Mouse (Mus musculus): Measurements from ENCODE around the gene Mis18a. TPM values are rescaled to one million over a fixed set of nuclear protein-coding genes. Genes with fewer than 3 reads are reported as not detected.

Mis18a gene
- polyA plus RNA-seq, 1 experiment: 33.2 TPM

GRCm38 (mm10) chr16:90687687-90688263, 39.4 kb downstream of the Mis18a start:
- H3K9ac ChIP-seq (ENCODE audit: low read depth, poor library complexity, severe bottlenecking): no peak overlapping the region
- no peak overlapping the region for H3K4me3 ChIP-seq (ENCODE audit: low read depth, low read length)
- H3K4me1 ChIP-seq (ENCODE audit: control insufficient read depth, insufficient read depth, low read length): no peaks in the 10 kb centered on the region
- H3K36me3 ChIP-seq (ENCODE audit: control insufficient read depth, insufficient read depth, low read length, poor library complexity, severe bottlenecking): no peaks in the 10 kb centered on the region
- no peak for TF ChIP-seq CTCF (IDR thresholded peaks at IDR 0.05; ENCODE audit: low read depth, low read length)
- TF ChIP-seq EP300 (IDR thresholded peaks at IDR 0.05; ENCODE audit: insufficient read depth, low read depth, low read length): no peak
- no peak for TF ChIP-seq POLR2A (IDR thresholded peaks at IDR 0.05; ENCODE audit: insufficient read depth, low read length)
- H3K9me3 ChIP-seq (replicated peaks; ENCODE audit: control insufficient read depth, insufficient read depth, low read length, poor library complexity, severe bottlenecking): no peaks in the 10 kb centered on the region
- no peak overlapping the region for H3K27ac ChIP-seq (ENCODE audit: insufficient read depth, low read length)
- no peaks in the 10 kb centered on the region for H3K27me3 ChIP-seq (ENCODE audit: control insufficient read depth, insufficient read depth, low read length, poor library complexity, severe bottlenecking)

- no peak overlapping the region for H3K9ac ChIP-seq (ENCODE audit: low read depth, poor library complexity, severe bottlenecking)
- TF ChIP-seq POLR2A (IDR thresholded peaks at IDR 0.05; ENCODE audit: insufficient read depth, low read length) (no peak), CTCF (IDR thresholded peaks at IDR 0.05; ENCODE audit: low read depth, low read length) (no peak), EP300 (IDR thresholded peaks at IDR 0.05; ENCODE audit: insufficient read depth, low read depth, low read length) (no peak)
- H3K9me3 ChIP-seq (replicated peaks; ENCODE audit: control insufficient read depth, insufficient read depth, low read length, poor library complexity, severe bottlenecking): no peaks in the 10 kb centered on the region
- H3K36me3 ChIP-seq (ENCODE audit: control insufficient read depth, insufficient read depth, low read length, poor library complexity, severe bottlenecking): no peaks in the 10 kb centered on the region
- no peaks in the 10 kb centered on the region for H3K4me1 ChIP-seq (ENCODE audit: control insufficient read depth, insufficient read depth, low read length)
- no peak overlapping the region for H3K27ac ChIP-seq (ENCODE audit: insufficient read depth, low read length)
- H3K27me3 ChIP-seq (ENCODE audit: control insufficient read depth, insufficient read depth, low read length, poor library complexity, severe bottlenecking): no peaks in the 10 kb centered on the region
- no peak overlapping the region for H3K4me3 ChIP-seq (ENCODE audit: low read depth, low read length)
Measured at GRCm38 (mm10) chr16:90687011-90687410, 40.2 kb downstream of the Mis18a start.

- Histone ChIP-seq H3K36me3 (ENCODE audit: control insufficient read depth, insufficient read depth, low read length, poor library complexity, severe bottlenecking) (no peaks in the 10 kb centered on the region), H3K4me3 (ENCODE audit: low read depth, low read length) (no peak overlapping the region), H3K9me3 (replicated peaks; ENCODE audit: control insufficient read depth, insufficient read depth, low read length, poor library complexity, severe bottlenecking) (no peaks in the 10 kb centered on the region), H3K4me1 (ENCODE audit: control insufficient read depth, insufficient read depth, low read length) (no peaks in the 10 kb centered on the region), H3K27ac (ENCODE audit: insufficient read depth, low read length) (no peak overlapping the region), H3K9ac (ENCODE audit: low read depth, poor library complexity, severe bottlenecking) (no peak overlapping the region), H3K27me3 (ENCODE audit: control insufficient read depth, insufficient read depth, low read length, poor library complexity, severe bottlenecking) (no peaks in the 10 kb centered on the region)
- TF ChIP-seq EP300 (IDR thresholded peaks at IDR 0.05; ENCODE audit: insufficient read depth, low read depth, low read length): no peak
- no peak for TF ChIP-seq POLR2A (IDR thresholded peaks at IDR 0.05; ENCODE audit: insufficient read depth, low read length)
- no peak for TF ChIP-seq CTCF (IDR thresholded peaks at IDR 0.05; ENCODE audit: low read depth, low read length)
Measured at GRCm38 (mm10) chr16:90684092-90684491, 43.1 kb downstream of the Mis18a start.

GRCm38 (mm10) chr16:90679984-90680383, 47.2 kb downstream of the Mis18a start:
- TF ChIP-seq POLR2A (IDR thresholded peaks at IDR 0.05; ENCODE audit: insufficient read depth, low read length): no peak
- TF ChIP-seq CTCF (IDR thresholded peaks at IDR 0.05; ENCODE audit: low read depth, low read length): no peak
- TF ChIP-seq EP300 (IDR thresholded peaks at IDR 0.05; ENCODE audit: insufficient read depth, low read depth, low read length): no peak
- Histone ChIP-seq H3K36me3 (ENCODE audit: control insufficient read depth, insufficient read depth, low read length, poor library complexity, severe bottlenecking) (no peaks in the 10 kb centered on the region), H3K4me1 (ENCODE audit: control insufficient read depth, insufficient read depth, low read length) (no peaks in the 10 kb centered on the region), H3K9ac (ENCODE audit: low read depth, poor library complexity, severe bottlenecking) (no peak overlapping the region), H3K27me3 (ENCODE audit: control insufficient read depth, insufficient read depth, low read length, poor library complexity, severe bottlenecking) (no peaks in the 10 kb centered on the region), H3K4me3 (ENCODE audit: low read depth, low read length) (no peak overlapping the region), H3K9me3 (replicated peaks; ENCODE audit: control insufficient read depth, insufficient read depth, low read length, poor library complexity, severe bottlenecking) (peaks cover under 1% of the 10 kb centered on the region), H3K27ac (ENCODE audit: insufficient read depth, low read length) (no peak overlapping the region)

GRCm38 (mm10) chr16:90678820-90679219, 48.4 kb downstream of the Mis18a start:
- TF ChIP-seq EP300 (IDR thresholded peaks at IDR 0.05; ENCODE audit: insufficient read depth, low read depth, low read length): no peak
- TF ChIP-seq CTCF (IDR thresholded peaks at IDR 0.05; ENCODE audit: low read depth, low read length): no peak
- no peak for TF ChIP-seq POLR2A (IDR thresholded peaks at IDR 0.05; ENCODE audit: insufficient read depth, low read length)
- Histone ChIP-seq H3K27ac (ENCODE audit: insufficient read depth, low read length) (no peak overlapping the region), H3K9ac (ENCODE audit: low read depth, poor library complexity, severe bottlenecking) (no peak overlapping the region), H3K9me3 (replicated peaks; ENCODE audit: control insufficient read depth, insufficient read depth, low read length, poor library complexity, severe bottlenecking) (peaks cover 4% of the 10 kb centered on the region), H3K36me3 (ENCODE audit: control insufficient read depth, insufficient read depth, low read length, poor library complexity, severe bottlenecking) (no peaks in the 10 kb centered on the region), H3K27me3 (ENCODE audit: control insufficient read depth, insufficient read depth, low read length, poor library complexity, severe bottlenecking) (no peaks in the 10 kb centered on the region), H3K4me3 (ENCODE audit: low read depth, low read length) (no peak overlapping the region), H3K4me1 (ENCODE audit: control insufficient read depth, insufficient read depth, low read length) (no peaks in the 10 kb centered on the region)

- Histone ChIP-seq H3K27me3 (ENCODE audit: control insufficient read depth, insufficient read depth, low read length, poor library complexity, severe bottlenecking) (no peaks in the 10 kb centered on the region), H3K4me3 (ENCODE audit: low read depth, low read length) (no peak overlapping the region), H3K27ac (ENCODE audit: insufficient read depth, low read length) (no peak overlapping the region), H3K4me1 (ENCODE audit: control insufficient read depth, insufficient read depth, low read length) (no peaks in the 10 kb centered on the region), H3K36me3 (ENCODE audit: control insufficient read depth, insufficient read depth, low read length, poor library complexity, severe bottlenecking) (no peaks in the 10 kb centered on the region), H3K9ac (ENCODE audit: low read depth, poor library complexity, severe bottlenecking) (no peak overlapping the region), H3K9me3 (replicated peaks; ENCODE audit: control insufficient read depth, insufficient read depth, low read length, poor library complexity, severe bottlenecking) (peaks cover 4% of the 10 kb centered on the region)
- TF ChIP-seq CTCF (IDR thresholded peaks at IDR 0.05; ENCODE audit: low read depth, low read length) (no peak), EP300 (IDR thresholded peaks at IDR 0.05; ENCODE audit: insufficient read depth, low read depth, low read length) (no peak), POLR2A (IDR thresholded peaks at IDR 0.05; ENCODE audit: insufficient read depth, low read length) (no peak)
Measured at GRCm38 (mm10) chr16:90676920-90677574, 50.2 kb downstream of the Mis18a start.
